In genomic region chr7:45406157-45407156, GRCm38 (mm10) we compare ENCODE assay signal across 8 mouse cellular contexts. TPM values are rescaled to one million over a fixed set of nuclear protein-coding genes. Genes with fewer than 3 reads are reported as not detected.
DNase-seq lines count a peak whose midpoint lies in the region; ATAC-seq lines count a peak whose summit lies in the region.

No protein-coding gene starts in this region.

- peak overlapping the region; percentile 63 for H3K4me2 ChIP-seq in embryonic facial prominence, embryonic 12.5 days (replicated peaks)
- peak overlapping the region; percentile 77 for H3K4me2 ChIP-seq in heart, embryonic 16.5 days (ENCODE audit: low read depth, low read length)

- H3K36me3 ChIP-seq in embryonic facial prominence, embryonic 12.5 days: no peaks in the 10 kb centered on the region
- H3K36me3 ChIP-seq in heart, embryonic 16.5 days (ENCODE audit: control insufficient read depth, insufficient read depth): no peaks in the 10 kb centered on the region
- no peaks in the 10 kb centered on the region for H3K36me3 ChIP-seq in limb, embryonic 10.5 days

- peaks cover 66% of the 10 kb centered on the region for H3K27me3 ChIP-seq in embryonic facial prominence, embryonic 12.5 days
- H3K27me3 ChIP-seq in heart, embryonic 16.5 days (ENCODE audit: control insufficient read depth, insufficient read depth, low read length): peaks cover 60% of the 10 kb centered on the region
- peaks cover 68% of the 10 kb centered on the region for H3K27me3 ChIP-seq in limb, embryonic 10.5 days (ENCODE audit: low read depth, poor library complexity, severe bottlenecking)

- 2% methylated on average over 113 of the region's 114 CpGs for WGBS in embryonic facial prominence, embryonic 12.5 days
- 1% methylated on average over 113 of the region's 114 CpGs for WGBS in heart, embryonic 16.5 days
- 3% methylated on average over 114 of the region's 114 CpGs for WGBS in limb, embryonic 10.5 days

- no peak for ATAC-seq in embryonic facial prominence, embryonic 12.5 days (ENCODE audit: insufficient number of reproducible peaks, insufficient read depth, low FRiP score, low TSS enrichment)
- ATAC-seq in heart, embryonic 16.5 days (replicated peaks; ENCODE audit: extremely low read depth, insufficient read depth, low FRiP score): peak; percentile 35; the same call in 1 of the 2 replicates

- no peak overlapping the region for H3K27ac ChIP-seq in embryonic facial prominence, embryonic 12.5 days
- no peak overlapping the region for H3K27ac ChIP-seq in heart, embryonic 16.5 days (ENCODE audit: low read length)
- H3K27ac ChIP-seq in limb, embryonic 10.5 days: peak overlapping the region; percentile 27; the same call in 1 of the 2 replicates

- H3K9me3 ChIP-seq in embryonic facial prominence, embryonic 12.5 days: no peaks in the 10 kb centered on the region
- no peaks in the 10 kb centered on the region for H3K9me3 ChIP-seq in heart, embryonic 16.5 days (replicated peaks; ENCODE audit: control insufficient read depth, low read length)
- H3K9me3 ChIP-seq in limb, embryonic 10.5 days (replicated peaks): no peaks in the 10 kb centered on the region

- 0 out of 2 replicates have a peak, but pooled peaks cover 4% of the 10 kb centered on the region for H3K4me1 ChIP-seq in embryonic facial prominence, embryonic 12.5 days
- peaks cover 11% of the 10 kb centered on the region for H3K4me1 ChIP-seq in heart, embryonic 16.5 days (ENCODE audit: control insufficient read depth, insufficient read depth, low read length)
- peaks cover 8% of the 10 kb centered on the region for H3K4me1 ChIP-seq in limb, embryonic 10.5 days

- peak overlapping the region; percentile 33 for H3K9ac ChIP-seq in embryonic facial prominence, embryonic 12.5 days
- H3K9ac ChIP-seq in heart, embryonic 16.5 days (ENCODE audit: low read length): peak overlapping the region; percentile 51

- peak; percentile 37 for DNase-seq in adrenal gland, postnatal 10 days
- DNase-seq in adrenal gland, adult 18-20 months (ENCODE audit: low spot score in 2 of 2): no peak
- no peak for DNase-seq in limb, embryonic 10.5 days (ENCODE audit: low spot score)
- DNase-seq in naive thymus-derived CD4-positive, alpha-beta T cell, adult 2 months (ENCODE audit: low read depth): peak; percentile 46
- no peak for DNase-seq in layer of hippocampus, postnatal 36 days
- no peak for DNase-seq in cerebellum, adult 8-10 months

- peak overlapping the region; percentile 40 for H3K4me3 ChIP-seq in embryonic facial prominence, embryonic 12.5 days
- H3K4me3 ChIP-seq in heart, embryonic 16.5 days (ENCODE audit: low read length): peak overlapping the region; percentile 56
- peak overlapping the region; percentile 44 for H3K4me3 ChIP-seq in limb, embryonic 10.5 days

RNA-seq across cellular contexts. Expression of gene Kcna7, which starts 1.0 kb away (rescaled TPM):
- 1 to 10 TPM in 1 of 2 experiments, under 1 TPM in 1; 0.75 to 2.6 TPM for total RNA-seq in adrenal gland, postnatal 10 days (2021)
- not detected for total RNA-seq in adrenal gland, adult 18-20 months (2021)
- polyA plus RNA-seq in embryonic facial prominence, embryonic 12.5 days (2016; fragmentation: Nextera tagmentation; extraction: Ambion mirVana): 0.10 TPM in 1 of 2 replicates, not detected in the other
- polyA plus RNA-seq in heart, embryonic 16.5 days (2015; fragmentation: Nextera tagmentation; extraction: Ambion mirVana): 0.25 and 0.27 TPM in 2 replicates
- polyA plus RNA-seq in limb, embryonic 10.5 days (2016; fragmentation: Nextera tagmentation; extraction: Ambion mirVana): 0.06 TPM in 1 of 2 replicates, not detected in the other
- total RNA-seq in layer of hippocampus, postnatal 36 days (2021): not detected

RNA-seq across cellular contexts. Expression of gene Ntf5, which starts 7.0 kb away (rescaled TPM):
- total RNA-seq in adrenal gland, postnatal 10 days (2021): under 1 TPM; 0.12 to 0.33 TPM
- total RNA-seq in adrenal gland, adult 18-20 months (2021): under 1 TPM; 0.17 to 0.45 TPM
- polyA plus RNA-seq in embryonic facial prominence, embryonic 12.5 days (2016; fragmentation: Nextera tagmentation; extraction: Ambion mirVana): 5.2 and 5.6 TPM in 2 replicates
- 0.91 and 1.1 TPM in 2 replicates for polyA plus RNA-seq in heart, embryonic 16.5 days (2015; fragmentation: Nextera tagmentation; extraction: Ambion mirVana)
- 2.1 and 2.2 TPM in 2 replicates for polyA plus RNA-seq in limb, embryonic 10.5 days (2016; fragmentation: Nextera tagmentation; extraction: Ambion mirVana)
- under 1 TPM; 0.17 to 0.18 TPM for total RNA-seq in layer of hippocampus, postnatal 36 days (2021)

RNA-seq across cellular contexts. Expression of gene Snrnp70, which starts 10.9 kb away (rescaled TPM):
- total RNA-seq in adrenal gland, postnatal 10 days (2021): 100 to 1,000 TPM; 208 to 341 TPM
- 100 to 1,000 TPM; 262 to 325 TPM for total RNA-seq in adrenal gland, adult 18-20 months (2021)
- 323 and 338 TPM in 2 replicates for polyA plus RNA-seq in embryonic facial prominence, embryonic 12.5 days (2016; fragmentation: Nextera tagmentation; extraction: Ambion mirVana)
- polyA plus RNA-seq in heart, embryonic 16.5 days (2015; fragmentation: Nextera tagmentation; extraction: Ambion mirVana): 145 and 161 TPM in 2 replicates
- polyA plus RNA-seq in limb, embryonic 10.5 days (2016; fragmentation: Nextera tagmentation; extraction: Ambion mirVana): 305 and 308 TPM in 2 replicates
- 100 to 1,000 TPM; 379 to 450 TPM for total RNA-seq in layer of hippocampus, postnatal 36 days (2021)

RNA-seq across cellular contexts. Expression of gene Lhb, which starts 14.2 kb away (rescaled TPM):
- total RNA-seq in adrenal gland, postnatal 10 days (2021): not detected
- total RNA-seq in adrenal gland, adult 18-20 months (2021): not detected
- 0.33 and 0.71 TPM in 2 replicates for polyA plus RNA-seq in embryonic facial prominence, embryonic 12.5 days (2016; fragmentation: Nextera tagmentation; extraction: Ambion mirVana)
- polyA plus RNA-seq in heart, embryonic 16.5 days (2015; fragmentation: Nextera tagmentation; extraction: Ambion mirVana): 0.46 and 0.51 TPM in 2 replicates
- not detected in 2 replicates for polyA plus RNA-seq in limb, embryonic 10.5 days (2016; fragmentation: Nextera tagmentation; extraction: Ambion mirVana)
- not detected for total RNA-seq in layer of hippocampus, postnatal 36 days (2021)

RNA-seq across cellular contexts. Expression of gene Gys1, which starts 28.2 kb away (rescaled TPM):
- 10 to 100 TPM; 66.7 to 92.5 TPM for total RNA-seq in adrenal gland, postnatal 10 days (2021)
- 10 to 100 TPM; 40.4 to 61.6 TPM for total RNA-seq in adrenal gland, adult 18-20 months (2021)
- 43.2 and 45.4 TPM in 2 replicates for polyA plus RNA-seq in embryonic facial prominence, embryonic 12.5 days (2016; fragmentation: Nextera tagmentation; extraction: Ambion mirVana)
- polyA plus RNA-seq in heart, embryonic 16.5 days (2015; fragmentation: Nextera tagmentation; extraction: Ambion mirVana): 136 and 141 TPM in 2 replicates
- 42.6 and 44.9 TPM in 2 replicates for polyA plus RNA-seq in limb, embryonic 10.5 days (2016; fragmentation: Nextera tagmentation; extraction: Ambion mirVana)
- 10 to 100 TPM; 14.5 to 18.6 TPM for total RNA-seq in layer of hippocampus, postnatal 36 days (2021)

Comparison
In these comparisons a context has a peak if more than half of its experiments do, and no peak if none do; other contexts are left out.
1. DNase-seq: peak in adrenal gland, postnatal 10 days (single experiment) and naive thymus-derived CD4-positive, alpha-beta T cell, adult 2 months (single experiment); none in adrenal gland, adult 18-20 months (0 of 2), limb, embryonic 10.5 days (single experiment), layer of hippocampus, postnatal 36 days (0 of 2) and cerebellum, adult 8-10 months (single experiment).
2. Peak in every context shown above with its lines, with median percentiles within 50 percentile points of each other: H3K4me3 ChIP-seq.